Mouse (Mus musculus): ENCODE data around the gene Sc5d. TPM values are rescaled to one million over a fixed set of nuclear protein-coding genes. Genes with fewer than 3 reads are reported as not detected.

The Sc5d gene
- polyA plus RNA-seq, 1 experiment from 2014 or later = 44.7 TPM

DNA sequence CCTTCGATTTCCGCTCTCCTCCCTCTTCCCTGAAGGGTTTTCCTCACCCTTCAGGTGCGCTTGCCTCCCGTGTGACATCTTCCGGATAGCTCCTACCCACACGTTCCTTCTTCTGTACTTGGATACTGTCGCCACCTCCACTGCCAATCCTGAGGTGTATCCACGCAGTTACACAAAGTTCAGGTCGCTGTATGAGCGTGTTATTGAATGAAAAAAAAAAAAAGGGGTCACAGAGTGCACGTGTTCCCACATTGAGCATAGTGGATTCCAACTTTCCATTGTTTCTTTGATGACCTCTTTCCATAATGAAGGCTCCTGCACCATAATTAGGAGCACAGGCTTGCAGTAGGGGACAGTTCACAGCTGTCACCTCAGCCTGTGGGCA is 11.7 kb upstream of the Sc5d start:
- no peaks in the 10 kb centered on the region for H3K27me3 ChIP-seq
- no peak overlapping the region for H3K4me3 ChIP-seq
- no peaks in the 10 kb centered on the region for H3K9me3 ChIP-seq
- no peak overlapping the region for H3K9ac ChIP-seq
- no peaks in the 10 kb centered on the region for H3K4me1 ChIP-seq
- ATAC-seq (ENCODE audit: insufficient number of reproducible peaks, insufficient read depth, low FRiP score, low TSS enrichment, low read depth) = no peak
- no peak overlapping the region for H3K4me2 ChIP-seq
- 61% methylated on average over 11 of the region's 11 CpGs for WGBS
- no peaks in the 10 kb centered on the region for H3K36me3 ChIP-seq
- no peak overlapping the region for H3K27ac ChIP-seq

DNA sequence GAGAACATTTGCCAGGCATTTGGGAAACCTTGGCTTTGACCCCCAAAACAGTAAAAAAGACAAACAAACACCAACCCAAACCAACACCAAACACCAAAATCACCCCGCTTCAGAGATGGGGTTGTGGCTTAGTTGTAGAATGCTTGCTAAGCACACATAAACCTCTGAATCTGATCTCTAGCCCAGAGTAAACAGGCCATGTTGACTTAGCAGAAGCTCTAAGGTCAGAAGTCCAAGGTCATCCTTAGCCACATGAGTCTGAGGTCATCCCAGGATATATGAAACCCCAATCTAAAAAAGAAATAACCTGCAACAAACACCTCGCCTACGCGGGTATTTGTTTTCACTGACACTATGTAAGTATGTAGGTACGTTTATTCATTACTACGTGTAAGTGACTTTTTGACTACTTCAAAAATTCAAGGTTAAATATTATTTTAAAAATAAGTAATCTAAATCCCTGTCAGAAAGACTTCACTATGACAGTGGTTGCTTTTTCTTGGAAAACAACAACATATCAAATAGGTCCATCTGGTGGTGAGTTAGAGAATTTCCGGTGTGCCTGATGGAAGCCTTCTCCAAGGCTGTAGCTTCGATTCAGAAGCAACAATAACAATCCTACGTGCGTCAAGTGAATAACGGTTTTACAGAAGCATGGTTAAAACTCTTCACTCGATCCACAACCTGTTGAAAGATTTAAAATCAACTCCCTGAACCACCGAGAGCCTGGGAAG is 11.1 kb upstream of the Sc5d start:
- H3K27ac ChIP-seq = no peak overlapping the region
- no peak overlapping the region for H3K9ac ChIP-seq
- no peaks in the 10 kb centered on the region for H3K9me3 ChIP-seq
- no peak for ATAC-seq (ENCODE audit: insufficient number of reproducible peaks, insufficient read depth, low FRiP score, low TSS enrichment, low read depth)
- H3K4me3 ChIP-seq = no peak overlapping the region
- no peaks in the 10 kb centered on the region for H3K4me1 ChIP-seq
- no peak overlapping the region for H3K4me2 ChIP-seq
- no peaks in the 10 kb centered on the region for H3K36me3 ChIP-seq
- no peaks in the 10 kb centered on the region for H3K27me3 ChIP-seq
- 60% methylated on average over 13 of the region's 13 CpGs for WGBS

DNA sequence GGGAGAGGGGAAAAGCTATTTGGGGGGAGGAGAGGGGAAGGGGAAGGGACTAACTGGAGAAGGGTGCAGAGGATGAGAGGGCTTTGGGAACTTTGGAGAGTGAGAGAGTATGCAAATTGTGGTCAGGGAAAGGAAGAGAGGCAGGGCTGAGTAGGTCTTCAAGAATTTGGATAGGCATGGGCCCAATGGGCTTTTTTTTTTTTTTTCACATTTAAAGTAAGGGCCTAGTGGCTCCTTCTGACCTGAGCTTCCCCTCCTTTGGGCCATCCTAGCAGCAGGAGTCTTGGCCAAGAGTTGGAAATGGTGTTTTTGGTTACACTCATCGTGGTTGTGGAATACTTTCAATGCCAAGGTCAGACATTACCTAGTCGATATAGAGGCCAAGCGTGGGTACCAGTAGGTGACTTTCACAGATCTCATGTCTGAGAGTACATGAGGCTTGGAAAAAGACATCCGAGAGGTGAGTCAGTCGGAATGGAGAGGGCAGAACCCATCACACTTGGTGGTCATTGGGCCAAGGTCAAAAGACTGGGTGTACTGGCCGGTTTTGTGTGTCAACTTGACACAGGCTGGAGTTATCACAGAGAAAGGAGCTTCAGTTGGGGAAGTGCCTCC is 9.7 kb upstream of the Sc5d start:
- no peak overlapping the region for H3K27ac ChIP-seq
- no peak overlapping the region for H3K4me3 ChIP-seq
- H3K27me3 ChIP-seq = no peaks in the 10 kb centered on the region
- 86% methylated on average over 6 of the region's 6 CpGs for WGBS
- H3K9me3 ChIP-seq = no peaks in the 10 kb centered on the region
- no peak overlapping the region for H3K9ac ChIP-seq
- no peak for ATAC-seq (ENCODE audit: insufficient number of reproducible peaks, insufficient read depth, low FRiP score, low TSS enrichment, low read depth)
- no peaks in the 10 kb centered on the region for H3K36me3 ChIP-seq
- no peak overlapping the region for H3K4me2 ChIP-seq
- no peaks in the 10 kb centered on the region for H3K4me1 ChIP-seq

DNA sequence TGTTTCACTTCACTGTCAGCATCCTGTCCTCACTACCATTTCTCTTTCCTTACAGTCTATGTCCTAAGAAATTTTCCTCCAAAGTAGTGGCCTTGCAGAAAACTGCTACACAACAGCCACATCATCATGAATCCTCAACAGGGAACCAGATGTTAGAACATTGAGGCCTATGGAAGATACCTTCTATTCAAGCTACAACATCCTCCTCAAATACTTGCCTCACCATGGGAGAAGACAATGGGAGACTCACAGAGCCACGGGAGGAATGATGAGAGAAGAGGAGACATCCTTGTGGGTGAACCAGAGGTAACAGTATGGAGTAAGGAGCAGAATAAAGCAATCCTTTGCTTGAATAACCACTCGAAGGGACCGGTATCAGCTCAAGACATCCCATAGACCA is 9.1 kb upstream of the Sc5d start:
- Histone ChIP-seq H3K9ac (no peak overlapping the region), H3K4me3 (no peak overlapping the region), H3K4me2 (no peak overlapping the region), H3K36me3 (no peaks in the 10 kb centered on the region), H3K27ac (no peak overlapping the region), H3K4me1 (no peaks in the 10 kb centered on the region), H3K9me3 (no peaks in the 10 kb centered on the region), H3K27me3 (no peaks in the 10 kb centered on the region)
- no peak for ATAC-seq (ENCODE audit: insufficient number of reproducible peaks, insufficient read depth, low FRiP score, low TSS enrichment, low read depth)
- WGBS = 85% methylated on average over 3 of the region's 3 CpGs

DNA sequence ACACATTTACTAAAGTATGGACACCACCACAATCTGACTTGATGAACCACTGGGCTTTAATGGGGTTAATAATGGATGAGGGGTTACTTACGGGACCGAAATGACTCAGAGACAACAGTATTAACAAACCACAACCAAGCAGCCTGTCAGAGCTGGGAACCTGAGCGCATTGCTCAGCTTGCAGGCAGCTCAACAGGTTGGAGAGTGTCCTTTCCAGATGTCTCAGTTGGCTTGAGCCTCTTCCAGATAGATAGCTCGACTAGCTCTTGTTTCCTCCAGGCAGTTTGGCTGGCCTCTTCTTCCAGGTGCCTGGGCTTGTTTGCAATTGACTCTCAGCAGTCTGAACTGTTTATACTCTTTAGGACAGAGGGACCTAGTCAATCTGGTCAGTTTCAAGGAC is 8.6 kb upstream of the Sc5d start:
- ATAC-seq (ENCODE audit: insufficient number of reproducible peaks, insufficient read depth, low FRiP score, low TSS enrichment, low read depth) = no peak

DNA sequence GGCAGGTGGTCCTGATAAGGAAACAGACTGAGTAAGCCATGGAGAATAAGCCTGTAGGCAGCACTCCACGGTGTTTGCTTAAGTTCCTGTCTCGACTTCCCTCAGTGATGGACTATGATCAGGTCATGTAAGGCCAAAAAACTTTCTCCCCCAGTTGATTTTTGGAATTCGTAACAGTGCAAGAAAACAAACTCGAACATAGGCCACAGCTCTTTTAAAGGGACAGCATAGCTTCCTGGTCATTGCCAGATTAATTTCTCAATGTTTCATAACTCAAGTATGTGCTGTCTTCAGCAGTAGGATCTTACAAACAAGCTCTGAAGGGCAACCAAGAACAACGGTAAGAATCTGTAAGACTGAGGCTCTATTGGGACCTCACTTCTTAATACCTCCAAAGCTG is 7.4 kb upstream of the Sc5d start:
- Histone ChIP-seq H3K27me3 (no peaks in the 10 kb centered on the region), H3K36me3 (no peaks in the 10 kb centered on the region), H3K9ac (no peak overlapping the region), H3K9me3 (no peaks in the 10 kb centered on the region), H3K4me1 (no peaks in the 10 kb centered on the region), H3K4me3 (no peak overlapping the region), H3K4me2 (no peak overlapping the region), H3K27ac (no peak overlapping the region)
- no peak for ATAC-seq (ENCODE audit: insufficient number of reproducible peaks, insufficient read depth, low FRiP score, low TSS enrichment, low read depth)
- WGBS = 84% methylated on average over 5 of the region's 5 CpGs

More for the DNA sequence above, 8.6 kb upstream of the Sc5d start:
- Histone ChIP-seq H3K27ac (no peak overlapping the region), H3K4me1 (no peaks in the 10 kb centered on the region), H3K9me3 (no peaks in the 10 kb centered on the region), H3K4me3 (no peak overlapping the region), H3K27me3 (no peaks in the 10 kb centered on the region), H3K9ac (no peak overlapping the region), H3K4me2 (no peak overlapping the region), H3K36me3 (no peaks in the 10 kb centered on the region)
- WGBS = 61% methylated on average over 4 of the region's 4 CpGs

DNA sequence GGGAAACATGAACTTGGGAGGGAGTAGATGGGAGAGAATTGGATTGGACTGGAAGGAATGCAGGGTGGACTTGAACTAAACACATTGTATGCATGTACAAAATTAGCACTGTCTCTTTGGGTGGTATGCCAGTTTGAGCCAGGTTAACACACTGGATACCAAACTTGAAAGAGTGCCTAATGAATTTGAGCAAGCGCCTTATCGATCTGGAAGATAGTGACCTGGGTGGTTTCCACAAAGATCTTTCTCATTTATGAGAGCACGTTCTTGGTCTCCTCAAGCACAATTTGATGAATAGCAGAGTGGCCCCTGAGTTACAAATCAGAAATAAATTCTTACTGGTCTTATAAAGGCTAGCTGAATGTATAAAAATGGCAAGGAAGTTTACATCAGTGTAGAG is 6.6 kb upstream of the Sc5d start:
- WGBS = 91% methylated on average over 3 of the region's 3 CpGs
- Histone ChIP-seq H3K9ac (no peak overlapping the region), H3K27ac (no peak overlapping the region), H3K9me3 (no peaks in the 10 kb centered on the region), H3K36me3 (no peaks in the 10 kb centered on the region), H3K27me3 (no peaks in the 10 kb centered on the region), H3K4me3 (no peak overlapping the region), H3K4me2 (no peak overlapping the region), H3K4me1 (no peaks in the 10 kb centered on the region; the same call in 1 of the 2 replicates)
- no peak for ATAC-seq (ENCODE audit: insufficient number of reproducible peaks, insufficient read depth, low FRiP score, low TSS enrichment, low read depth)

DNA sequence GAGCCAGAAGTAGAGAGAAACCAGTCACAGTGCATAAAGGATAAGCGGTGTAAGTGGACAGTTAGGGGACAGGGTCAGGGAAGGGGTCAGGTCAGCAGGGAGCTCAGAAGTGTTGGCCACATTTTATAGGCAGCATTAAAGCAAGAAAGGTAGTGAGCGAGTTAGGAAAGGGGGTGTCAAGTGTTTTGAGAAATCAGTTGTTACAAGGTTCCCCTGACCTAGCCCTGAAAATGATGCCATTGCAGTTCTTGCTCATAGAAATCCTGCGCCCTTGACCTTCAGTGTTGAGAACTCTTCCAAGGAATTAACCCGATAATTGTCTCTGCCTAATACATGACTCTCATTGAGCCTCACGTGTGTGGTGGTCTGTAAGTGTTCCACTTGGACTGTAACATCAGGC is 6.0 kb upstream of the Sc5d start:
- no peaks in the 10 kb centered on the region; the same call in 1 of the 2 replicates for H3K4me1 ChIP-seq
- WGBS = 87% methylated on average over 5 of the region's 5 CpGs
- no peak overlapping the region for H3K9ac ChIP-seq
- H3K27me3 ChIP-seq = no peaks in the 10 kb centered on the region
- no peak for ATAC-seq (ENCODE audit: insufficient number of reproducible peaks, insufficient read depth, low FRiP score, low TSS enrichment, low read depth)
- H3K9me3 ChIP-seq = no peaks in the 10 kb centered on the region
- no peak overlapping the region for H3K27ac ChIP-seq
- H3K36me3 ChIP-seq = no peaks in the 10 kb centered on the region
- no peak overlapping the region for H3K4me2 ChIP-seq
- no peak overlapping the region for H3K4me3 ChIP-seq

DNA sequence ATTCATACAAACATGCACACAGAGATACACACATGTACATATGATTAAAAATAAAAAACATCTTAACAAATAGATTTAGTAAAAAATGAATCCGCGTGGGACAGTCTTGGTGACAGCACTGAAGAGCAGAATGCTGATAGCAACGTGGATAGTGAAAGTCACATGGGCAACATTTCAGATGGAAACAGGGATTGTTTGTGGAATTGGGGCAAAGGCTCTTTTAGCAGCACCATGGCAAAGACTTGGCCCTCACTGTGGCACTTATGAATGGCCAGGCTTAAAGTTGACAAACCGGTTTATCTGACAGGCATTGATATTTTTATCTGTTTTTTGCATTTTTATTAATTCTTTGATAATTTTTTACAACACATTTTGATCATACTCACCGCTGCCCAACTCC is 4.3 kb upstream of the Sc5d start:
- H3K4me3 ChIP-seq = no peak overlapping the region
- no peaks in the 10 kb centered on the region for H3K9me3 ChIP-seq
- H3K36me3 ChIP-seq = no peaks in the 10 kb centered on the region
- 83% methylated on average over 5 of the region's 5 CpGs for WGBS
- peaks cover 5% of the 10 kb centered on the region for H3K4me1 ChIP-seq
- H3K27ac ChIP-seq = no peak overlapping the region
- no peak overlapping the region for H3K9ac ChIP-seq
- no peaks in the 10 kb centered on the region for H3K27me3 ChIP-seq
- H3K4me2 ChIP-seq = no peak overlapping the region
- ATAC-seq (ENCODE audit: insufficient number of reproducible peaks, insufficient read depth, low FRiP score, low TSS enrichment, low read depth) = no peak

DNA sequence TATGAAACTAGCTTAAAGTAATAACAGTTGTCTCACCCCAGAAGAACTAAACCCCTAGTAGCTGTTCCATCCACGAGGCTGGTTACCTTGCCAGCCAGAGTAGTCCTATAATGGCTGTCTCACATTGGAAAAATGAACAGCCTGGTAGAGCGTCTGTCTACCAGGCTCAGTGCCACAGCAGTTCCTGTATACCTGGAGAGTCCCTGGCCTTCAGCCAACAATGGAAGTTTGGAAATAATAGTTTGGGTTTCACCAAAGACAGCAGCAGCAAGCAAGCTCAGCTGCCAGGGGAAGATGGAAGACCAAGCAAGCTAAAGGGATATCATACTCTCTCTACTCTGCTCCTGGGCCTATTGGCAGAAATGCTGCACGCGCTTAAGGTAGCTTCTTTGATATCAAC is 1.3 kb upstream of the Sc5d start:
- Histone ChIP-seq H3K4me1 (peaks cover 17% of the 10 kb centered on the region), H3K27me3 (no peaks in the 10 kb centered on the region), H3K36me3 (peaks cover 5% of the 10 kb centered on the region; the same call in 1 of the 2 replicates), H3K4me2 (no peak overlapping the region), H3K9me3 (no peaks in the 10 kb centered on the region), H3K4me3 (no peak overlapping the region), H3K9ac (no peak overlapping the region), H3K27ac (no peak overlapping the region)
- WGBS = 91% methylated on average over 4 of the region's 4 CpGs
- no peak for ATAC-seq (ENCODE audit: insufficient number of reproducible peaks, insufficient read depth, low FRiP score, low TSS enrichment, low read depth)

DNA sequence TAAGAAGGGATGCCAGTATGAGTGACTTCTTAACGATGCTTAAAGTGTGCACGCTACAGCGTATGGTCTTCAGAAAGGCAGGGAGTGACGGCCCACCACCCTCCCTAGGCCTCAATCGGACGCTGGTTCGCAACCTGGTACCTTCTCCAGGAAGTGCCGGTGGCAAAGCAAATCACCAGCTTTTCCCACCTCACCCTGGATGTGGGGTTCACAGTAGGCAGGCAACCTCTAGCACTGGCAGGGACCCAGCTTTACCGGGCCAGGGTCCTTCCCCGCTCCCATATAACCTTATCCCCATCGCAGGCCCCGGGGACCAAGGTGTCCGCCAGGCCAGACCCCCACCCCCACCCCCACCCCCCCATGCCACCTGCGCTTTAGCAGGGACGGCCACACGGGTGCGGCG is 346 bp downstream of the Sc5d start:
- peak overlapping the region; percentile 83 for H3K9ac ChIP-seq
- H3K27me3 ChIP-seq = no peaks in the 10 kb centered on the region
- peak overlapping the region; percentile 66; the same call in 1 of the 2 replicates for H3K27ac ChIP-seq
- H3K4me1 ChIP-seq = peaks cover 17% of the 10 kb centered on the region
- ATAC-seq (ENCODE audit: insufficient number of reproducible peaks, insufficient read depth, low FRiP score, low TSS enrichment, low read depth) = peak; percentile 65
- peaks cover 16% of the 10 kb centered on the region for H3K36me3 ChIP-seq
- WGBS = under 1% methylated on average over 18 of the region's 18 CpGs
- H3K4me2 ChIP-seq = peak overlapping the region; percentile 69
- H3K4me3 ChIP-seq = peak overlapping the region; percentile 73
- H3K9me3 ChIP-seq = no peaks in the 10 kb centered on the region

DNA sequence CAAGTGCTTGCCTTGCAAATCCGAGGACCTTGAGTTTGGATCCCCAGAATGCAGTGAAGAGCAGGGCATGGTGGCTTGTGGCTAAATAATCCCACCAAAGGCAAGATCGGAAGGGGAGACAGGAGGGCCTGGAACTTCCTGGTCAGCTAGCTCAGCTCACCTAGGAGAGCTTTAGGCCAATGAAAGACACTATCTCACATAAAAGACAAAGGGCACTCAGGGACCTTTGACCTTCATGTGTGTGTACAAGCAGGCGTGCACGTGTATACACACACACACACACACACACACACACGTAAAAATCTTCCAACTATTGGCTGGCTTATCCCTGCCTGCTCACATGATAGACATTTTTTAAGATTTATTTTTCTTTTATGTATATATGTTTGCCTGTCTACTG is 3.6 kb downstream of the Sc5d start:
- WGBS = 89% methylated on average over 5 of the region's 5 CpGs
- Histone ChIP-seq H3K4me1 (peaks cover 17% of the 10 kb centered on the region), H3K9me3 (no peaks in the 10 kb centered on the region), H3K27me3 (no peaks in the 10 kb centered on the region), H3K36me3 (peaks cover 45% of the 10 kb centered on the region), H3K27ac (no peak overlapping the region), H3K4me3 (no peak overlapping the region), H3K4me2 (no peak overlapping the region), H3K9ac (no peak overlapping the region)
- ATAC-seq (ENCODE audit: insufficient number of reproducible peaks, insufficient read depth, low FRiP score, low TSS enrichment, low read depth) = no peak

Data from embryonic facial prominence, embryonic 13.5 days (tissue).